Mouse (Mus musculus) stomach, postnatal 0 days (tissue): ENCODE data around the gene Rtkn.

Source experiments
- CTCF ChIP-seq: IDR thresholded peaks from 2 replicates; pipeline ENCODE4 v1.5.1; 2016; ENCODE audit warnings: antibody characterized with exemption, low read depth, mild to moderate bottlenecking, moderate library complexity
- EP300 ChIP-seq: optimal IDR thresholded peaks from 2 replicates; pipeline ENCODE3; 2016; ENCODE audit warnings: antibody characterized with exemption

DNA sequence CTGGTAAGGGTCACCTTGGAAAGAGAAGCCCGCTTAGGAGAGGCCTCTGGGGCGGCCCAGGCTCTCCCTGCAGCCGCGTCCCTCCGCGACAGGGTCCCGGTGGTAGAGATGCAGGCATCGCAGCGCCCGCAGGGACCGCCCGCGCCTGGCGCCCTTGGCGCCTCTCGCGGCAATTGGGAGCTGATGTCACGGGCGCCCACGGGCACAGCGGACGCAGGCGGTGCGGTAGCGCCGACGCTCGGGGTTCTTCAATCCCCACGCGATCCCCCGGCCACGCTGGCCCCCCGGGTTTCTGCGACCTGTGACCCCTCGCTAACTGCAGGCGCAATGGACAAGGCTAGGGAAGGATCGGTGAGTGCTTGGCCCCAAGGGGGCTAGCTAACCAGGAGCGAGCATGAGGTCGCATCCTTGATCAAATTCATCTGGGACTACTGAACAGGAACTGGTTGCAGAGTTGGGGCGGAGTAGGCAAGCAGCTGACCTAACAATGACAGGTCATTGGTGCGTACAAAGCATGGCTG is 7.0 kb downstream of the Rtkn start:
- no peak for TF ChIP-seq CTCF
- TF ChIP-seq EP300: no peak
